Mouse (Mus musculus) thymus, postnatal 36 days (tissue): Measurements from ENCODE around the gene Fat1.

Experiments used
- DNase-seq, 2 experiments: peaks; one replicate each; pipeline ENCODE4 v3.0.0; 2022; ENCODE audit warnings: mixed read lengths in 2 of 2

The Fat1 gene

GRCm38 (mm10) chr8:44934850-44935497 lies at the start of gene Fat1:
Fat1 (plus strand) TSS chr8:44935447.
- DNase-seq = peak; percentile 4 to 11

- DNase-seq = no peak
Observed at GRCm38 (mm10) chr8:44894626-44895025, 40.6 kb upstream of the Fat1 start.

DNA sequence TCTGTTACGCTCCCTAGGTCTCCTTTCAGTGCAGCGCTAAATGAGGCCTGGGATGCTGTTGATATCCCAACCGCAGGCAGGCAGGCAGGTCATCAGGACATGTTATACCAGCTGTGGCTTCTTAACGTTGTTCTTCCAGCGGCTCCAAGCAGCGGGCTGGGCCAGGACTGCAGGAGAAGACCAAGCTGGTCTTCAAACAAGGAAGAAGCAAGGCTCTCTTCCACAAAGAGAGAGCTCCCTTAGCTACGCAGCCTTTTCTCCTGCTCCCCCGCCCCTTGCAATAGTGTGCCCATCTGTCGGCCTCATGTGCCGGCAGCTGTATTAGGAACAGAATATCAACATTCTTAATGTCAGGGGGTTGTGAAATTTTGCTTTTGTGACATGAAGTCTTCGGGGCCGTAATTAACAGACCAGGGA lies 35.7 kb upstream of the Fat1 start:
- DNase-seq = no peak

DNA sequence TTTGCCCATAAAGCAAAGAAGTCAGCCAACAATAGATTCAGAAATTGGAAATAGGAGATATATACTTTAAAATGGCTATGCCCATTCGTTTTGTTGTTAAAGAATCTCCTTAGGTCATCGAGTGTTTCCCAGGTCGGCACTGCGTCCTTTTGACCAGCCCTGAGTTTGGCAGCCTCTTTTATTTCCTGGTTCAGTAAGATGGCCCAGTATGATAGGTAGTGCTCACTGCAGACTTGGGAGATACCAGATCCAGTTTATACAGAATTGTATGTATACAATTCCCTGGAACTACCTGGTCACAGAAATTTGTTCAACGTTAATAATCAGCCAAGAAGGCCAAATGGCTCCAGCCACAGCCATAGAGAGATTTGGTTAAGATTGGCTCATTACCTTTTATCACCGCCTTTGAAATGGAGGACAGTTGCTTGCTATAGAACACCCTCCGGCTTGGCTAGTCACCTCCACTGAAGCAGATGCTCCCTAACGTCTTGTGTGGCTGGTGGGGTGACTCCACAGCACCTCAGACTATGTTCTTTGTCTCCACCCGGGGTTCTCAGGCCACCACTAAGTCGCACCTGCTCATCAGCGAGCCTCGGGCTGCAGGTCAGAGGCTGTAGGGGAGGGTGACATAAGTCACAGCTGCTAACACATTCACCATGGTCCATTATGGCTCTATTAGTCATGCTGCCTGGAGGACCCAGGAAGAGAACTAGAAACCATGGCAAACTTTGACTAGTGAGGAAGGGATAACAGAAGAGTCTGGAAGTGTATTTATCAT lies 23.9 kb upstream of the Fat1 start:
- no peak for DNase-seq

- DNase-seq = no peak
Observed at GRCm38 (mm10) chr8:44919487-44920082, 15.7 kb upstream of the Fat1 start.

GRCm38 (mm10) chr8:44920379-44921032 lies 14.7 kb upstream of the Fat1 start:
- no peak for DNase-seq

GRCm38 (mm10) chr8:44924995-44925394 lies 10.3 kb upstream of the Fat1 start:
- no peak for DNase-seq

DNA sequence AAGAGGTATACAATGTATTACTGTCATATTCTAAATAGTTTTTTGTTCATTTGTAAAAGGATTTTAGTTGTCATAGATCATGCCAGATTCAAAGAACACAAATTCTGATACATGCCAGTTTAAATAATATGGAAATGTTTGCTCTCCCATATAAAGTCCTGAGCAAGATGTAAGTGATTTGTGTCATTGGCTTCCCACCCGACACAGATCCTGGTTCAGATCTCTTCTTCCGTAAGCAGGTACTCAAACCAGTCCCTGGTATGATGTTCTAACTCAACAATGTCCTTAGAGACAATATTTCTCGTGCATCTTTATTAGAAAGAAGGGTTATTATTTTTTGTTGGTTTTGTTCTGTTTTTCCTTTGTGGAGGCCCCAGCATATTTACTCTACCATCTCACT lies 5.2 kb upstream of the Fat1 start:
- no peak for DNase-seq

- no peak for DNase-seq
Observed at GRCm38 (mm10) chr8:44932546-44933342, 2.5 kb upstream of the Fat1 start.

DNA sequence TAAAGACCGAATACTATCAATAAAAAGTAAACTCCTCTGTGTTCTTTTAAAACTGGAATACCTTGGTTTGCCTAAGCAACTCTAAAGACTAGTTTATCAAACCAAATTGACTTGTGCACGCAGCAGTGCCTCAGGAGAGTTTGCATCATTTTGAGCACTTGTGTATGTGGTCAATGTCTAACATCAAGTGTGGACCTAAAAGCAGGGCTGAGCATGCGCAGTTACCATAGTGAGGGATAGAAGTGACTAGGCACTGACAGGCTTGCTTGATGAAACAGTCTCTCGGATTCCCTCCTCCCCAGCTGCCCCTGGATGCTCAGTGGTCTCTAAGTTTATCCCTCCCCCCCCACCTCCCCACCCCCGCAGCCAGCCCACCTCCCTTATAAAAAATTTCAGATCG lies 1.8 kb upstream of the Fat1 start:
- no peak for DNase-seq

DNA sequence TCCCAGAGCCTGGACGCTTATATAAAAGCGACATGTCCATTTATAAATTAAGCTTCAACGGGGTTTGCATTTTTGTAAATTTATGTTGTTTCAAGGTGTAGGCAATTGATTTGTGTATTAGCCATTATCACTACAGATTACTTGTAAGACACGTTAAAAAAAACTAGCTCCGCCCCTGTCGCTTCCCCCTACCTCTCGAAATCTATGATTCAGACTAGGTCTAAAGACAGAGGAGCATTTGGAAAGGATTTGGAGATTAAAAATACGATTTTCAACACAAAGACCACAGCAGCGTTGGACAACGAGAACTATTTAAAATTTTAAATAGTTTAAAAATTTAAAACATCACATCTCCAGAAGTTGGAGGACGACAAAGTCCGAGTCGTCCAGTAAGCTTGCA lies 831 bp upstream of the Fat1 start:
- DNase-seq = no peak

GRCm38 (mm10) chr8:44935741-44936140 lies 494 bp downstream of the Fat1 start:
- DNase-seq = no peak

DNA sequence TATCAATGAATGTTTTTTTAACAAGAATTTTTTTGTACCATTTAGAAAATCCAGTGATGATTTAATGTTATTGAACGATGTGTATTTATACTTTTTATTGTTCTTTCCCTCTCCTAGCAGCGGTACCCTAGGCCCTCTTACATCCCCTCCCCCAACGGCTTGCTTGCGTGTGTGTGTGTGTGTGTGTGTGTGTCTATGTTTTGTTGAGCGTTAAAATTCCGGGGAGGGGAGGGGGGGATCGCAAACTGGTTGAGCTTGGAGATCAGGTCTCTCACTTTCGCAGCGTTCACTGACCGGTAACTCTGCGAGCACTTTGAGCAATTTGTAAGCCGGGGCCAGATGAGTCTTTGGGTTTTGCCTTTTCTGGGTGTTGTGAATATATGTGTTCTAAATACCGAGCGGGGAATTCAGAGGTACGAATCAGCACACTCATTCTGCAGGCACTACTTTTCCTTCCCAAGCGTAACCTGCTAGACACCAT lies 1.3 kb downstream of the Fat1 start:
- no peak for DNase-seq

- no peak for DNase-seq
Observed at GRCm38 (mm10) chr8:44937141-44937825, 2.0 kb downstream of the Fat1 start.

DNA sequence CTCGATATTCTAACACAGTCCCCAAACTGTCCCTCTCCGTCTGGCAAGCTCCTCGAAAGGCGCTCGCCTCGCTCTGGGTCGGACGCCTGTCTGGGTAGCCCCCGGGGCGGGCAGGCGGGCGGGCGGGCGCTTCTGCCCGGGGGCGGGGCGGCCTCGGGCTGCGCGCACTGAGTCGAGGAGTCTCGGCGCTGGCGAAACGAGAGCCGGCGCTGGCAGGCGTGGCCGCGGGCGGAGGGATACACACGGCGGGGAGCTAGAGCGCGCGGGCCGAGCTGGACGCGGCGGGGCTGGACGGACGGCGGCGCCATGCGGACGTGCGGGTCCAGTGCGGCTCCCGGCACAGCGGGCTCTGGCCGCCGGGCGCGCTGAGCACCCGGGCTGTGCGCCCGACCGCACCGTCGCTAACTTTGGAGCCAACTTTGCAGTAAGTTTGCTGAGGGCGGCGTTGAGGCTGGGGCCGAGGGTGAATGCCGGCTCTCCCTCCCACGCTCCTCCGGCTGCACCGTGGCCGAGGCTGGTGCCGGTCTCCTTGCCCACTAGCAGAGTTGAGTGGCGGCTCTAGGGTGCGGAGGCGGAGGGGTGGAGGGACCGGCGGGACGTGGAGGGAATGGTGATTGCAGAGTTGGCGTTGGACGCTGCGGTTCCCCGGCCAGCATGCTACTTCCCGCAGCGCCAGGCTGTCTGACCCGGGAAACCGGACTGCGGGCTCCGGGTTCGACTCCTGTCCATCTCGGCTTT lies 2.8 kb downstream of the Fat1 start:
- DNase-seq = peak; percentile 8 to 19

- DNase-seq = no peak
Observed at GRCm38 (mm10) chr8:44938643-44938979, 3.4 kb downstream of the Fat1 start.

DNA sequence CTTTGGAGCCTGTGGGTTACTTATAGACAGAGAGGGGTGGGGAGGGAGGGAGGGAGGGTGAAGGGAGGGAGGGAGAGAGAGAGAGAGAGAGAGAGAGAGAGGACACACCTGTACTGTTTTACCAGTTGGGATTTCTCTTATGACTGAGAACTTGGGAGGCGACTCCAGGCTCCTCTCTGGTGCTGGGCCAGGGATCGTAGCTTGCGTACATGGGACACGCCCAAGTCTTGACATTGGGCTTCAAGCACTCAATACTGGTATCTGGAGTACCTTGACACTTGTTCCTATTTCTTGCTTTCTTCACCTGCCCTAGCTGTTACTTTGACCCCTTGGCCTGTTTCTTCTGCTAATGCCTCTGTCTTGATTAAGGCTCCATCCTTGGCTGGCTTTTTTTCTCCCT lies 10.3 kb downstream of the Fat1 start:
- DNase-seq = no peak

GRCm38 (mm10) chr8:44948597-44948996 lies 13.3 kb downstream of the Fat1 start:
- DNase-seq = no peak

DNA sequence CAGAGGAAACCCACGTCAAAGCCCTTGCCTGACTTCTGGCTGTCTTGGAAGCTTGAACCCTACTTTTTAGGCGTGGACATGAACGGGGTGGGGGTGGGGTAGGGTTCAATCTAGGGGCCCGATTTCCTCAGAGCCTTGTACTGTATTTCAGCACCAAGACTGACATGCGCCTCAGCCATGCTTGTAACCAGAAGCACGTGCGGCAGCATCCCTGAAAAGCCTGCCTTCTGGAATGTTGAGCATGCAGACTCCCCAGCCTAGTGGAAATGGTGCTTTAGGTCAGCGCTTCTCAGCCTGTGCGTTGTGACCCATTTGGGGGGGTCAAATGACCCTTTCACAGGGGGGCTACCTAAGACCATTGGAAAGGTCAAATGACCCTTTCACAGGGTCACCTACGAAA lies 25.2 kb downstream of the Fat1 start:
- no peak for DNase-seq

DNA sequence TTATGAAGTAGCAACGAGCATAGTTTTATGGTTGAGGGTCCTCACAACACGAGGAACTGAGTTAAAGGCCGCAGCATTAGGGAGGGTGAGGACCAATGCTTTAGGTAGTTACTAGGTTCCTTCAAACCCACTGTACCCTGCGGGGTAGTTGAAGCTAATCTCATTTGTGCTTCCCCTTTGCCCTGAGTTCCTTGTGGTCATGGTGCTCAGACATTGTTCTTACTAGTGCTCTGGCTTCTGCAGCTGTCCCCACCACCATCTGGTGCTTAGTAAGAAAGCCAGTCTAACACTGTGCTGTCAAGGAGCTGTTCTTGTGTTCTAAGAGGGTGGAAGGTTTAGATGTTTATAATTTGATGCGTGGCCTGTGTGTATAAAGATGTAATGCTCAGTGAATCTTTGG lies 25.7 kb downstream of the Fat1 start:
- DNase-seq = no peak

DNA sequence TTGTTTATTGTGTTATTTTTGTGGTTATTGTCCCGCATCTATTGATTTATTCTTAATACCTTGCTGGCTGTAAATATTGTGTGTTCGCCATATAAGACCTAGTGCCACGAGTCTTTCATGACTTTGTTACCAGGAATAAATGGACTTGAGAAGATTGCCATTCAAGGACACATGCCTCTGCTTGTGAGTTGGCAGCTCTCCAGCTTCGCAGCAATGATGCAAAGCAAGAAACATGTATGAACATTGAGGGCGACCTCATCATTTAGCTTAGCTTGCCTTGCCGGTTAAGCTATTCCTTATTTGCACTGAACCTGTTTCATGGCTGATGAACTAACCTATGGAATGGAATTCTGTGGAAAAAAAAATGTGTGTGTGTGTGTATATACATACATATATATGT lies 26.2 kb downstream of the Fat1 start:
- no peak for DNase-seq
